Mouse (Mus musculus) liver, adult 2 months (tissue): ENCODE data around the gene Clic4.

Experiments used
- CTCF ChIP-seq: fragments of 200-500 bp; IDR thresholded peaks from 2 replicates; pipeline ENCODE4 v1.5.1; 2011; ENCODE audit warnings: low read depth, low read length, control low read depth
- POLR2A ChIP-seq: fragments of 200-500 bp; IDR thresholded peaks from 2 replicates; pipeline ENCODE4 v1.6.1; 2011; ENCODE audit warnings: low read length, control low read depth; ENCODE audit not compliant: insufficient read depth; ENCODE audit errors: extremely low read depth

DNA sequence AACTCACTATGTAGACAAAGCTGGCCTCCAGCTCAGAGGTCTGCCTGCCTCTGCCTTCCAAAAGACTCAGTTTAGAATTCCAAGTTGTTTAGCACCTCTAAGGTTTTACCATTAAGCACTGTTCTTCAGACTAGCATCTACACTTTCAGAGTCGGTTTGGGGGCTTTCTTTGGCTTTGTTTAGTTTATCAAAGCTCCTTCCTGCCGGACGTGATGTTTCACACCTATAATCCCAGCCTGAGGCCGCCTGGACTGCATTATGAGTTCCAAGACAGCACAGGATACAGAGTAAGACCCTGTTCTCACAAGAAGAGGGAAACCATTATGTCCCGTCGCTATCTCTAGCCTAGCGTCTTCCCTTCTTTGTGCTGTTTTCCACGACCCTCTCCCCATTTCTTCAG, 2.1 kb downstream of the Clic4 start:
- TF ChIP-seq CTCF = no peak
- TF ChIP-seq POLR2A = no peak
